Mouse (Mus musculus) hindbrain, embryonic 10.5 days (tissue): ENCODE measurements around the gene Mns1. TPM values are rescaled to one million over a fixed set of nuclear protein-coding genes. Genes with fewer than 3 reads are reported as not detected.

Experiments
- DNase-seq: peaks from one replicate; pipeline ENCODE4 v3.0.0-alpha.2; 2017; ENCODE audit warnings: low spot score
- H3K27ac ChIP-seq: fragments of 300-500 bp; sonication (generic); 2 replicates; pipeline ENCODE4 v1.5.1; 2016; ENCODE audit warnings: mild to moderate bottlenecking, moderate library complexity
- H3K27me3 ChIP-seq: fragments of 300-500 bp; sonication (generic); 2 replicates; pipeline ENCODE4 v1.6.1; 2016; ENCODE audit warnings: mild to moderate bottlenecking; ENCODE audit not compliant: poor library complexity, insufficient read depth, severe bottlenecking
- H3K36me3 ChIP-seq: fragments of 300-500 bp; sonication (generic); 2 replicates; pipeline ENCODE4 v1.6.1; 2016; ENCODE audit warnings: mild to moderate bottlenecking, moderate library complexity
- H3K4me1 ChIP-seq: fragments of 300-500 bp; sonication (generic); replicated peaks from 2 replicates; pipeline ENCODE4 v1.6.1; 2016; ENCODE audit warnings: mild to moderate bottlenecking
- H3K4me3 ChIP-seq: fragments of 300-500 bp; sonication (generic); 2 replicates; pipeline ENCODE4 v1.5.1; 2016; ENCODE audit warnings: mild to moderate bottlenecking, moderate library complexity
- H3K9me3 ChIP-seq: fragments of 300-500 bp; sonication (generic); 2 replicates; pipeline ENCODE4 v1.6.1; 2016; ENCODE audit warnings: mild to moderate bottlenecking, moderate library complexity
- WGBS: fragments of 180-500 bp; shearing (Covaris S2); methylation state at CpG from one replicate; pipeline ENCODE4 v1.1.7; 2016; 5-methylcytosine and 5-hydroxymethylcytosine counted together
- polyA plus RNA-seq: library from polyadenylated mRNA; unstranded; fragments of >200 nt; fragmentation: Nextera tagmentation; extraction: Ambion mirVana; gene quantifications from 2 replicates; pipeline ENCODE4 v1.2.1, GENCODE M21; 2016

Mns1 gene
- polyA plus RNA-seq, 1 experiment from 2014 or later: 32.3 TPM

DNA sequence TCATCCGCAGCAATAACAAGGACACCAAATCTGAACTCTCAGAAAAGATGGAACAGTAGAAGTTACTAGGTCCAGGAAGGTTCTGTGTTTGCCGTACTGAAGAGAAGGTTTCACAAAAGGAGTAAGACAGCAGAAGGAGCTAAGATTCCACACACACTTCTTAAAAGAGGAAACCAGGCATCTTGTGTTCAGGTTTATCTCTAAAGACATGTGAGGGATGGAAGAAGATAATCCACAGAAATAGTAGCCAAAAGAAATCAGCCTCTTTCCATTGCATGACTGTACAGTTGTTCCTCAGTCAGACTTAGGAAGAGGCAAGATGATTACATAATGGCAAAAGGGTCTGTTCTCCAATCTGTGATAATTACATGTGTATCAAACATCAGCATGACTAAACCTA lies 24.6 kb downstream of the Mns1 start:
- DNase-seq: no peak
- Histone ChIP-seq H3K27ac (no peak overlapping the region), H3K36me3 (peaks cover 89% of the 10 kb centered on the region), H3K4me1 (no peaks in the 10 kb centered on the region), H3K4me3 (no peak overlapping the region), H3K27me3 (no peaks in the 10 kb centered on the region), H3K9me3 (no peaks in the 10 kb centered on the region)
- 94% methylated on average over 2 of the region's 2 CpGs for WGBS

DNA sequence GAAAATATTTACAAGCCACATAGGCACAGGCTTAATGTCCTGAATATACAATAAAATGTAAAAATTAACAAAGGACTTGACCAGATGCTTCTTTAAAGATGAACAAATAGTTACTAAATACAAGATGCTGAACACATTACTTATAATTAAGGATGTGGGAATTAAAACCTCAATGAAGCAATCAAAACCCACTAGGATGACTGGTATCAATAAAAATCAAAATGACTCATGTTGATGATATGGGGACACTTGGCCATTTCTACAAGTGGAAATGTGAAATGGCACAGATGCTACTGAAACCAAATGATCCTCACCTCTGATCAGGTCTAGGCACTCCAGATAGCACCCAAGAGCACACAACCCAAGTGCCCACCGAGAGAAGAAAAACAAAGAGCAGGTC lies 27.0 kb downstream of the Mns1 start:
- H3K27me3 ChIP-seq: no peaks in the 10 kb centered on the region
- no peaks in the 10 kb centered on the region for H3K9me3 ChIP-seq
- no peak overlapping the region for H3K27ac ChIP-seq
- 93% methylated on average over 1 of the region's 1 CpGs for WGBS
- H3K4me3 ChIP-seq: no peak overlapping the region
- no peaks in the 10 kb centered on the region for H3K4me1 ChIP-seq
- H3K36me3 ChIP-seq: peaks cover 85% of the 10 kb centered on the region
- DNase-seq: no peak

GRCm38 (mm10) chr9:72465754-72466181 lies 28.0 kb downstream of the Mns1 start:
- 93% methylated on average over 4 of the region's 4 CpGs for WGBS
- no peak for DNase-seq
- H3K36me3 ChIP-seq: peaks cover 85% of the 10 kb centered on the region

GRCm38 (mm10) chr9:72467551-72468407 lies 30.0 kb downstream of the Mns1 start:
- no peaks in the 10 kb centered on the region for H3K4me1 ChIP-seq
- no peak overlapping the region for H3K27ac ChIP-seq
- peaks cover 84% of the 10 kb centered on the region for H3K36me3 ChIP-seq
- H3K27me3 ChIP-seq: no peaks in the 10 kb centered on the region
- H3K9me3 ChIP-seq: no peaks in the 10 kb centered on the region
- H3K4me3 ChIP-seq: no peak overlapping the region
- WGBS: 63% methylated on average over 11 of the region's 11 CpGs
- no peak for DNase-seq

More at GRCm38 (mm10) chr9:72465754-72466181, 28.0 kb downstream of the Mns1 start:
- Histone ChIP-seq H3K27me3 (no peaks in the 10 kb centered on the region), H3K9me3 (no peaks in the 10 kb centered on the region), H3K27ac (no peak overlapping the region), H3K4me1 (no peaks in the 10 kb centered on the region), H3K4me3 (no peak overlapping the region)

- Histone ChIP-seq H3K36me3 (peaks cover 84% of the 10 kb centered on the region), H3K27me3 (no peaks in the 10 kb centered on the region), H3K27ac (no peak overlapping the region), H3K4me3 (no peak overlapping the region), H3K9me3 (no peaks in the 10 kb centered on the region), H3K4me1 (no peaks in the 10 kb centered on the region)
- 93% methylated on average over 10 of the region's 10 CpGs for WGBS
- DNase-seq: no peak
Observed at GRCm38 (mm10) chr9:72468616-72469015, 30.8 kb downstream of the Mns1 start.

DNA sequence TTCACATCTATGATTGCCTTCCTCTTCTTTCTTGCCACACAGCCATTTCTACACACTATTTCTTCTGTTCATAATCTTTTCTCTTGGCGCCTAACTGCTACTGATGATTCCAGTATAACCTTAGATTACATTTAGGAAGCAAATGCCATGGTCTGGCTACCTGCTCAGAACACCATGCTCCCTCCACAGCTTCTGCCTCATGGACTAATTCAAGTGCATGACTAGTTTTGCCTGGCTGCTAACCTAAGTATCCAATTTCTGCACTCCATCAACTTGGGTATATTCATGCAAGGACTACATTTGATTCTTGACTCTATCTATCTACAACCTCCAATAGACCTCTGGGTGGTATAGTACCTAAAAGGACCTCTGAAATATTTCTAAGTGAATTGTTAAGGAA lies 32.0 kb downstream of the Mns1 start:
- Histone ChIP-seq H3K27ac (no peak overlapping the region), H3K4me1 (no peaks in the 10 kb centered on the region), H3K27me3 (no peaks in the 10 kb centered on the region), H3K4me3 (no peak overlapping the region), H3K36me3 (peaks cover 84% of the 10 kb centered on the region), H3K9me3 (no peaks in the 10 kb centered on the region)
- WGBS: 88% methylated on average over 1 of the region's 1 CpGs
- no peak for DNase-seq

DNA sequence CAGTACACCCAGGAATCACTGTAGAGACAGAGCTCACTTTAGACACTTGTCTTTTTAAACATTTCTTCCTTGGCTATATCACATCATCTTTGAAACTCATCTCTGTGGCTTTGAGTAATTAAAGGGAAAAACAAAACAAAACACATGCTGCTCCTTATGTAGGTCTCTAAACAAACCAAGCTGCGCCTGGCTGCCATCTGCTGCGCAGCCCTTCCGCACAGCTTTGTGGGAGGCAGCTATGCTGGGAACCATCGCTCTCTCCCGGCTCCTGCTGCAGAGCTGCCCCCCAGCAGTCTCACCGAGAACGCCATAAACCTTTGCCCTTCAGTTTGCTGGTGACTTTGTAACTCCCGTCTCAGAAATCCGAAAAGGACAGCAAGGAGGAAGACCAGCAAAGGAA lies 37.7 kb downstream of the Mns1 start:
- peaks cover 86% of the 10 kb centered on the region for H3K36me3 ChIP-seq
- DNase-seq: no peak
- WGBS: 93% methylated on average over 9 of the region's 9 CpGs

DNA sequence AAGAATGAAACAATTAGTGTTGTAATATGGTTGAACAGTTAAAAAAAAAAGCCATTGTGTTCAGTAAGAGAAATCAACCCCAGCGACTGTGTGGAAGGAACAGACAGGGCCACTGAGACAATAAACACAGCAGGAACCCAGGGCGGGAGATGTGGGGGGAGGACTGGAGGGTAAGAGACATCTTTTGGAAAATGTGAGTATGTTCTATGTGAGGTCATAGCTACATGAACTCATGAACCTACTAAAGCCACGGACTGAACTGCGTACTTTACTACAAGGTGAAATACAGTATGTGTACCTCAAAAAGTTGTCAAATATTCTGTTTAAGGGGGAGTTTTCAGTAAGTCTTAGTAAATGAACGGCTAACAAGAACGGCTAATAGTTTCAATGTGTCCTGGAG lies 39.5 kb downstream of the Mns1 start:
- H3K4me3 ChIP-seq: no peak overlapping the region
- H3K27ac ChIP-seq: no peak overlapping the region
- H3K27me3 ChIP-seq: no peaks in the 10 kb centered on the region
- no peaks in the 10 kb centered on the region for H3K4me1 ChIP-seq
- WGBS: 72% methylated on average over 6 of the region's 6 CpGs
- H3K36me3 ChIP-seq: peaks cover 90% of the 10 kb centered on the region
- DNase-seq: no peak
- no peaks in the 10 kb centered on the region for H3K9me3 ChIP-seq

More for the DNA sequence above, 37.7 kb downstream of the Mns1 start:
- H3K4me1 ChIP-seq: no peaks in the 10 kb centered on the region
- H3K4me3 ChIP-seq: no peak overlapping the region
- no peaks in the 10 kb centered on the region for H3K9me3 ChIP-seq
- H3K27ac ChIP-seq: no peak overlapping the region
- no peaks in the 10 kb centered on the region for H3K27me3 ChIP-seq

DNA sequence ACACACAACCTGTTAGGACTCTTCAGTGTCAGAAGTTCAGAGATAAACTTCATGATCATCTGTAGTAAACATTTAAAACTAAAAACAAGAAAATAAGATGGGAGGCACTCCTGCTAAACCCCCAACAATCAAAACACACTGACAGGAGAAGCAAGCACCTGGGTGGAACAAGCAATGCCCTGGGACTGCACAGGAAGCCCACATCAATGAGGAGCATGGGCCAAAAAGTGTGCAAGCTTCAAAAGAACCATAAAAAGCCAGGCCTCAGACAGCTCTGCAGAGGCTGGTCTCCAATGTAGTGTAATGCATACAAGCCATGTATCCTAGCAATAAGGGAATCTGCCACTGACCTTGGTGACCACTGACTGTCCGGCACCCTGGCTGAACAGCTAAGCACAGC lies 41.5 kb downstream of the Mns1 start:
- 80% methylated on average over 1 of the region's 1 CpGs for WGBS
- H3K27me3 ChIP-seq: no peaks in the 10 kb centered on the region
- H3K27ac ChIP-seq: no peak overlapping the region
- DNase-seq: no peak
- peaks cover 84% of the 10 kb centered on the region for H3K36me3 ChIP-seq
- H3K4me1 ChIP-seq: no peaks in the 10 kb centered on the region
- H3K4me3 ChIP-seq: no peak overlapping the region
- no peaks in the 10 kb centered on the region for H3K9me3 ChIP-seq

- Histone ChIP-seq H3K4me1 (peaks cover 14% of the 10 kb centered on the region), H3K4me3 (no peak overlapping the region), H3K27me3 (no peaks in the 10 kb centered on the region), H3K36me3 (peaks cover 48% of the 10 kb centered on the region), H3K9me3 (no peaks in the 10 kb centered on the region), H3K27ac (no peak overlapping the region)
- no peak for DNase-seq
Observed at GRCm38 (mm10) chr9:72488523-72488922, 50.7 kb downstream of the Mns1 start.

DNA sequence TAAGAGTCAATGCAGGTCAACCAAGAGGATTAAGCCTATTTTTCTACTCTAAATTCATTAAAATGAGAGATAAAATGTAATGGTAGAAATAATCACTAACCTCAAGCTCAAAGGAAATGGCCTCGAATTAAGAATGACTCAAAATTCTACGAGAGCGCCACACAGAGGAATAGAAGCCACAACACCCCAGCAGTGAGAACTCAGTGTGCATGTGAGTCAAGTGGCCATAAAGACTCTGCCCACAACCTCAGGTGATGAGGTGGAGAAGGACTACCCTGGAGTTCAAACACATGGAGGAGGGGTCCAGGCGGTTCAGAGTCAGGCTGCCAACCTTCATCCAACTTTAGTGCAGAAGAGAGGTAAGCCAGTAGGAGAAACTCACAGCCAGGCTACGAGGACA lies 51.3 kb downstream of the Mns1 start:
- Histone ChIP-seq H3K4me3 (no peak overlapping the region), H3K27ac (no peak overlapping the region), H3K27me3 (no peaks in the 10 kb centered on the region), H3K4me1 (peaks cover 14% of the 10 kb centered on the region), H3K9me3 (no peaks in the 10 kb centered on the region), H3K36me3 (peaks cover 45% of the 10 kb centered on the region)
- WGBS: 94% methylated on average over 5 of the region's 5 CpGs
- DNase-seq: no peak

GRCm38 (mm10) chr9:72491559-72492193 lies 53.9 kb downstream of the Mns1 start:
- Histone ChIP-seq H3K4me1 (peaks cover 14% of the 10 kb centered on the region), H3K27me3 (no peaks in the 10 kb centered on the region), H3K27ac (peak overlapping the region; percentile 95), H3K9me3 (no peaks in the 10 kb centered on the region), H3K36me3 (peaks cover 20% of the 10 kb centered on the region), H3K4me3 (peak overlapping the region; percentile 70)
- DNase-seq: peak; percentile 96
- WGBS: under 1% methylated on average over 32 of the region's 32 CpGs

DNA sequence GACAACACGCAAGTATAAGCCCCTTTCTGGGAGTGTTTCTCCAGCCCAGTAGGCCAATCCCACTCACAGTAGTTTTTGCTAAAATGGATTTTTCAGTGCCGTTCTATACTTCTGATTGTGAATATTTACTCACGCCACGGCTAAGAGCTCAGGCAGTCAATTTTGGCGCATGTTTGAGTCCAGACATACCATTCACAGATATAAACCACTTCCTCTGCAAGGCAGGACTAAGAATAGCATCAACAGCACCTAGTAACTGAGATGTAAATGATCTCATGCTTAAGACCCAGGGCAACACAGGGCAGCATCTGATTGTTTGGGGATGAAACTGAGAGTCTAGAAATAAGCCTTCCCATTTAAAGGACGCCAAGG lies 54.4 kb downstream of the Mns1 start, which contains the start of gene Tex9:
Tex9 (minus strand) TSS at position 19 of the 372 bp plus-strand sequence.
- Histone ChIP-seq H3K27me3 (no peaks in the 10 kb centered on the region), H3K36me3 (peaks cover 15% of the 10 kb centered on the region), H3K4me3 (peak within 1 kb of the TSS; percentile 70), H3K4me1 (peaks cover 14% of the 10 kb centered on the region), H3K9me3 (no peaks in the 10 kb centered on the region), H3K27ac (peak within 1 kb of the TSS; percentile 95)
- DNase-seq: no peak
- WGBS: 13% methylated on average over 6 of the region's 6 CpGs
